Mouse (Mus musculus) kidney, postnatal 0 days (tissue): ENCODE measurements around the gene Pdilt. TPM values are rescaled to one million over a fixed set of nuclear protein-coding genes. Genes with fewer than 3 reads are reported as not detected.

Source experiments
- ATAC-seq: fragments of 200-750 bp; cut with Nextera tagmentation; replicated peaks from 2 replicates; pipeline ENCODE4 v1.8.0; 2017; ENCODE audit warnings: low read depth, moderate number of reproducible peaks, moderate TSS enrichment, moderate library complexity; ENCODE audit not compliant: low FRiP score
- DNase-seq: peaks from one replicate; pipeline ENCODE4 v3.0.0-alpha.2; 2016; ENCODE audit warnings: low spot score
- H3K27ac ChIP-seq: fragments of 300-500 bp; sonication (generic); 2 replicates; pipeline ENCODE4 v1.5.1; 2014; ENCODE audit warnings: mild to moderate bottlenecking
- H3K27me3 ChIP-seq: fragments of 300-500 bp; sonication (generic); 2 replicates; pipeline ENCODE4 v1.6.1; 2014; ENCODE audit warnings: low read length, mixed read lengths; ENCODE audit not compliant: insufficient read depth
- H3K36me3 ChIP-seq: fragments of 300-500 bp; sonication (generic); 2 replicates; pipeline ENCODE4 v1.6.1; 2014; ENCODE audit warnings: low read length, mixed read lengths; ENCODE audit not compliant: insufficient read depth
- H3K4me1 ChIP-seq: fragments of 300-500 bp; sonication (generic); replicated peaks from 2 replicates; pipeline ENCODE4 v1.6.1; 2014; ENCODE audit warnings: antibody characterized with exemption, low read length, mixed read lengths; ENCODE audit not compliant: insufficient read depth
- H3K4me2 ChIP-seq: fragments of 300-500 bp; sonication (generic); 2 replicates; pipeline ENCODE4 v1.6.1; 2014; ENCODE audit warnings: mild to moderate bottlenecking, low read length, moderate library complexity, mixed read lengths
- H3K4me3 ChIP-seq: fragments of 300-500 bp; sonication (generic); replicated peaks from 2 replicates; pipeline ENCODE4 v1.5.1; 2014; ENCODE audit warnings: low read depth, low read length
- H3K9ac ChIP-seq: fragments of 300-500 bp; sonication (generic); 2 replicates; pipeline ENCODE4 v1.6.1; 2014; ENCODE audit warnings: low read depth, low read length
- H3K9me3 ChIP-seq: fragments of 300-500 bp; sonication (generic); replicated peaks from 2 replicates; pipeline ENCODE4 v1.6.1; 2016; ENCODE audit warnings: low read length, inconsistent platforms, mixed read lengths
- CTCF ChIP-seq: IDR thresholded peaks from 2 replicates; pipeline ENCODE4 v1.5.1; 2016; ENCODE audit warnings: antibody characterized with exemption, low read depth, mild to moderate bottlenecking, moderate library complexity
- WGBS: fragments of 180-500 bp; shearing (Covaris S2); extraction: QIAGEN DNeasy Blood & Tissue Kit; methylation state at CpG from one replicate; pipeline ENCODE4 v1.1.7; 2014; 5-methylcytosine and 5-hydroxymethylcytosine counted together
- polyA plus RNA-seq: library from polyadenylated mRNA; unstranded; fragments of >200 nt; fragmentation: Nextera tagmentation; extraction: Ambion mirVana; gene quantifications from 2 replicates; pipeline ENCODE4 v1.2.1, GENCODE M21; 2015

Pdilt gene
- polyA plus RNA-seq, 1 experiment from 2014 or later, result 1.1 TPM

- TF ChIP-seq CTCF, result no peak
- no peak overlapping the region for H3K27ac ChIP-seq
Measured at GRCm38 (mm10) chr7:119527135-119527534, 3.8 kb upstream of the Pdilt start.

DNA sequence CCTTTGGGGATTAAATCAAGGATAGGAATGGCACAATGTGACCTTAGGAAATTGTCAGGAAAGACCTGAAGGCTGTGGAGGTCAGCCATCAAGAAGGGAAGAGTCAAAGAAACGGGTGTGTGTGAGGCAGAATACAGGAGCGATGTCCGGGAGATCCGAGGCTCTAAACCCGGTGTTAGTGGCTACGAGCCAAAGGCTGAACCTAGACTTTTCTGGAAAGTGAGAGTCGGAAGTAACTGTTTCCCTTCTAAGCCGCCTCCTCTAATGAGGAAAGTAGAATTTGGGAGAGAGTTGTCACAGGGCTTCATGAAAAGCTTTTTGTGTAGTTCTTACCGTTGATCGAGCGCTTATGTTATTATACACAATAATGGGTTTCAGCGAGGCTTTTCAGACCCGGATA lies 3.2 kb upstream of the Pdilt start:
- 77% methylated on average over 13 of the region's 13 CpGs for WGBS
- ATAC-seq, result no peak
- no peaks in the 10 kb centered on the region for H3K36me3 ChIP-seq

More at GRCm38 (mm10) chr7:119527135-119527534, 3.8 kb upstream of the Pdilt start:
- ATAC-seq (no peak), DNase-seq (no peak)
- WGBS, result 90% methylated on average over 1 of the region's 1 CpGs
- Histone ChIP-seq H3K27me3 (no peaks in the 10 kb centered on the region), H3K4me1 (no peaks in the 10 kb centered on the region; the same call in 1 of the 2 replicates), H3K4me2 (no peak overlapping the region), H3K9ac (no peak overlapping the region), H3K9me3 (no peaks in the 10 kb centered on the region), H3K36me3 (no peaks in the 10 kb centered on the region), H3K4me3 (no peak overlapping the region)

DNA sequence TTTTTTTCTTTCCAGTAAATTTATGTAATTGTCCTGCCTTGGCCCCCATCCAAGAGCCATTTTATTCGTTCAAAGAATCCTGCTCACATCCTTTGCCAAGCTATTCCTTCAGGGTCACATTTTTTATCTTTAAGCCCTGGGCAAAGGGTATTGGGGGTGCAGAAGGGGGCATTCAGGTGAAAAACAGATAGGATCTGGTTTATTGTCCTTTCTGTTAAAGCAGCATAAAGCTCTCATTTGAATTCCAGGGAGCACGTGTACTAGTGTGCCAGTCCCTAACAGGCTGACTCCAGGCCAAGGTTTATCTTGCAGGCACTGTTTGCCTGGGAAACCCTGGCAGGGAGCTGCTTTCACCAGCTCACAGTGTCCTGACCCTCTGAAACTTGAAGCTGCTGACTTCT lies 2.6 kb upstream of the Pdilt start:
- Histone ChIP-seq H3K9me3 (no peaks in the 10 kb centered on the region), H3K9ac (no peak overlapping the region), H3K27me3 (no peaks in the 10 kb centered on the region), H3K4me3 (no peak overlapping the region), H3K27ac (peak overlapping the region; percentile 42; the same call in 1 of the 2 replicates), H3K36me3 (no peaks in the 10 kb centered on the region), H3K4me1 (no peaks in the 10 kb centered on the region; the same call in 1 of the 2 replicates), H3K4me2 (no peak overlapping the region)
- TF ChIP-seq CTCF, result no peak
- 11% methylated on average over 2 of the region's 2 CpGs for WGBS
- ATAC-seq (no peak), DNase-seq (no peak)

More for the DNA sequence above, 3.2 kb upstream of the Pdilt start:
- H3K27me3 ChIP-seq, result no peaks in the 10 kb centered on the region
- H3K9ac ChIP-seq, result no peak overlapping the region
- TF ChIP-seq CTCF, result no peak
- H3K4me1 ChIP-seq, result no peaks in the 10 kb centered on the region; the same call in 1 of the 2 replicates
- H3K9me3 ChIP-seq, result no peaks in the 10 kb centered on the region
- H3K4me3 ChIP-seq, result no peak overlapping the region
- no peak for DNase-seq
- no peak overlapping the region for H3K4me2 ChIP-seq
- H3K27ac ChIP-seq, result peak overlapping the region; percentile 42; the same call in 1 of the 2 replicates

- Histone ChIP-seq H3K4me3 (no peak overlapping the region), H3K9ac (no peak overlapping the region), H3K27ac (no peak overlapping the region; the same call in 1 of the 2 replicates), H3K27me3 (no peaks in the 10 kb centered on the region), H3K4me2 (no peak overlapping the region), H3K36me3 (no peaks in the 10 kb centered on the region), H3K9me3 (no peaks in the 10 kb centered on the region), H3K4me1 (no peaks in the 10 kb centered on the region)
- TF ChIP-seq CTCF, result no peak
- 75% methylated on average over 1 of the region's 1 CpGs for WGBS
- DNase-seq (no peak), ATAC-seq (no peak; the same call in 1 of the 2 replicates)
Measured at GRCm38 (mm10) chr7:119522385-119522784, 904 bp downstream of the Pdilt start.

GRCm38 (mm10) chr7:119521816-119522215 lies 1.5 kb downstream of the Pdilt start:
- Histone ChIP-seq H3K27me3 (no peaks in the 10 kb centered on the region), H3K27ac (no peak overlapping the region), H3K9ac (no peak overlapping the region), H3K4me1 (no peaks in the 10 kb centered on the region), H3K4me2 (no peak overlapping the region), H3K9me3 (no peaks in the 10 kb centered on the region), H3K36me3 (no peaks in the 10 kb centered on the region), H3K4me3 (no peak overlapping the region)
- ATAC-seq (peak; percentile 59; the same call in 1 of the 2 replicates), DNase-seq (no peak)
- no peak for TF ChIP-seq CTCF
- WGBS, result 77% methylated on average over 3 of the region's 3 CpGs

DNA sequence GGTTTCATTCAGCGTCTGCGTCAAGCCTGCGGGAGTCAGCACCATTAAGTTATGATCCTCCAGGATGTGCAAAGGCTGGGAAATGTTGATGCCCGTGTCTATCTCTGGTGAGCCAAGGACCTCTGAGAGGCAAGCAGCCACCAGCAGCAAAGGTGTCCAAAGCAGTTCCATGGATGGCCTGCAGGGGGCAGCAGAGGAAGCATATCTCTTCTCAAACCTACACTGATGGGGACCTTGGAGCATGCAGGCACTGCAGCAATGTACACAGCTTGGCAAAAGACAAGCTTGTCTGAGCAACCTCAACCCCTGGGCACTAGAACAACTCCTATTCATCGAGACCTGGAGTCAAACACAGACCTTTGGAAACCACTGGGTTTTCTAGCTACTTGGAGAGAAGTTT lies 3.6 kb downstream of the Pdilt start:
- Histone ChIP-seq H3K9ac (no peak overlapping the region), H3K36me3 (no peaks in the 10 kb centered on the region), H3K4me1 (no peaks in the 10 kb centered on the region), H3K4me3 (no peak overlapping the region), H3K4me2 (no peak overlapping the region), H3K27ac (no peak overlapping the region), H3K27me3 (no peaks in the 10 kb centered on the region), H3K9me3 (no peaks in the 10 kb centered on the region)
- 47% methylated on average over 5 of the region's 5 CpGs for WGBS
- DNase-seq (peak; percentile 65), ATAC-seq (peak; percentile 38; the same call in 1 of the 2 replicates)
- TF ChIP-seq CTCF, result peak; percentile 91

GRCm38 (mm10) chr7:119519163-119519562 lies 4.1 kb downstream of the Pdilt start, which contains the start of gene Acsm5:
Gene Acsm5, plus strand, starts transcription at chr7:119519463.
- ATAC-seq (no peak), DNase-seq (no peak)
- TF ChIP-seq CTCF, result no peak
- H3K27ac ChIP-seq, result no peak within 1 kb of the TSS
- H3K9me3 ChIP-seq, result no peaks in the 10 kb centered on the region
- H3K4me3 ChIP-seq, result no peak within 1 kb of the TSS
- H3K27me3 ChIP-seq, result no peaks in the 10 kb centered on the region
- H3K4me1 ChIP-seq, result no peaks in the 10 kb centered on the region
- H3K36me3 ChIP-seq, result no peaks in the 10 kb centered on the region
- no peak within 1 kb of the TSS for H3K4me2 ChIP-seq
- 76% methylated on average over 5 of the region's 5 CpGs for WGBS
- H3K9ac ChIP-seq, result no peak within 1 kb of the TSS
